Mouse (Mus musculus) heart, adult 2 months (tissue): Measurements from ENCODE around the gene Ccdc190.

Experiments used
- CTCF ChIP-seq: fragments of 200-600 bp; IDR thresholded peaks from 2 replicates; pipeline ENCODE4 v1.8.1; 2022; ENCODE audit warnings: antibody characterized with exemption, mild to moderate bottlenecking, moderate library complexity
- POLR2A ChIP-seq: fragments of 200-500 bp; IDR thresholded peaks from 2 replicates; pipeline ENCODE4 v1.6.1; 2011; ENCODE audit warnings: mild to moderate bottlenecking, low read depth, low read length, control low read depth; ENCODE audit not compliant: insufficient read depth

GRCm38 (mm10) chr1:169917998-169918397 is 10.4 kb upstream of the Ccdc190 start:
- TF ChIP-seq POLR2A: no peak
- peak; percentile 84 for TF ChIP-seq CTCF
